Mouse (Mus musculus): ENCODE data around the gene Cct8.
A peak's percentile ranks its signal among the peaks of the same experiment; 100 is the strongest.
"Not testable (repeated sequence)": the region's sequence is repeated elsewhere in the genome, so short reads cannot be mapped to it uniquely, and the experiment has no call there.

The Cct8 gene

GRCm38 (mm10) chr16:87495716-87496447 is at the start of gene Cct8:
TSS of gene Cct8 (minus strand) at chr16:87495873.
- DNase-seq (ENCODE audit: low spot score) = peak; percentile 98

GRCm38 (mm10) chr16:87528755-87529154 is 33.1 kb upstream of the Cct8 start:
- no peak for DNase-seq (ENCODE audit: low spot score)

GRCm38 (mm10) chr16:87527553-87528249 is 32.0 kb upstream of the Cct8 start:
- DNase-seq (ENCODE audit: low spot score) = no peak

- no peak for DNase-seq (ENCODE audit: low spot score)
These were observed 28.6 kb upstream of the Cct8 start for GRCm38 (mm10) chr16:87524228-87524627.

- no peak for DNase-seq (ENCODE audit: low spot score)
These were observed 16.7 kb upstream of the Cct8 start for GRCm38 (mm10) chr16:87512331-87512730.

GRCm38 (mm10) chr16:87511706-87512105 is 16.0 kb upstream of the Cct8 start:
- DNase-seq (ENCODE audit: low spot score) = no peak

GRCm38 (mm10) chr16:87501304-87502078 is 5.8 kb upstream of the Cct8 start:
- no peak for DNase-seq (ENCODE audit: low spot score)

GRCm38 (mm10) chr16:87499556-87499955 is 3.9 kb upstream of the Cct8 start:
- DNase-seq (ENCODE audit: low spot score) = no peak

GRCm38 (mm10) chr16:87497171-87497570 is 1.5 kb upstream of the Cct8 start:
- no peak for DNase-seq (ENCODE audit: low spot score)

GRCm38 (mm10) chr16:87496728-87497127 is 1.1 kb upstream of the Cct8 start:
- no peak for DNase-seq (ENCODE audit: low spot score)

- no peak for DNase-seq (ENCODE audit: low spot score)
These were observed 568 bp downstream of the Cct8 start for GRCm38 (mm10) chr16:87494955-87495655.

- not testable (repeated sequence) for DNase-seq (ENCODE audit: low spot score)
These were observed 3.4 kb downstream of the Cct8 start for GRCm38 (mm10) chr16:87492191-87492792.

GRCm38 (mm10) chr16:87488605-87489004 is 7.1 kb downstream of the Cct8 start:
- DNase-seq (ENCODE audit: low spot score) = no peak

- no peak for DNase-seq (ENCODE audit: low spot score)
These were observed 8.9 kb downstream of the Cct8 start for GRCm38 (mm10) chr16:87486739-87487138.

- DNase-seq (ENCODE audit: low spot score) = no peak
These were observed 11.3 kb downstream of the Cct8 start for GRCm38 (mm10) chr16:87484367-87484766.

- DNase-seq (ENCODE audit: low spot score) = no peak
These were observed 25.1 kb downstream of the Cct8 start for GRCm38 (mm10) chr16:87470579-87470978.

GRCm38 (mm10) chr16:87458752-87459151 is 36.9 kb downstream of the Cct8 start:
- DNase-seq (ENCODE audit: low spot score) = no peak

- DNase-seq (ENCODE audit: low spot score) = no peak
These were observed 40.5 kb downstream of the Cct8 start for GRCm38 (mm10) chr16:87455180-87455611.

GRCm38 (mm10) chr16:87454419-87455179 is 41.1 kb downstream of the Cct8 start, which contains the start of gene Usp16:
TSS of gene Usp16 (plus strand) at chr16:87454703.
- DNase-seq (ENCODE audit: low spot score) = peak; percentile 92

GRCm38 (mm10) chr16:87453226-87453625 is 42.4 kb downstream of the Cct8 start:
- DNase-seq (ENCODE audit: low spot score) = no peak

GRCm38 (mm10) chr16:87445528-87445927 is 50.1 kb downstream of the Cct8 start:
- DNase-seq (ENCODE audit: low spot score) = no peak
